Comparison of ENCODE assay signal across 16 mouse cellular contexts in genomic region chr1:64614311-64614710, GRCm38 (mm10).
"Had no signal": no experiment of that assay in that cellular context is flagged by ENCODE, and none has a peak within 500 bp of the region (broad histone marks: within the 10 kb centered on the region; RNA-seq: fewer than 3 reads in every experiment).

No protein-coding gene starts in this region.

- H3K4me2 ChIP-seq: lung, embryonic 14.5 days; midbrain, embryonic 12.5 days; neural tube, embryonic 12.5 days; stomach, embryonic 15.5 days had no signal

- H3K27me3 ChIP-seq: midbrain, embryonic 12.5 days; neural tube, embryonic 12.5 days; stomach, embryonic 15.5 days had no signal

- H3K9ac ChIP-seq: liver, embryonic 14.5 days; lung, embryonic 14.5 days; midbrain, embryonic 12.5 days; neural tube, embryonic 12.5 days; stomach, embryonic 15.5 days had no signal

- ATAC-seq: midbrain, embryonic 16.5 days had no signal

- H3K36me3 ChIP-seq: stomach, embryonic 15.5 days had no signal

- H3K4me3 ChIP-seq: midbrain, embryonic 12.5 days; neural tube, embryonic 12.5 days; stomach, embryonic 15.5 days had no signal

- DNase-seq: lung, adult 18-20 months; lung, embryonic 14.5 days; lung, postnatal 10 days; lung, postnatal 4 days; midbrain, embryonic 14.5 days; retina, postnatal 1 day; right cerebral cortex, postnatal 14 days; thymus, adult 2 months; thymus, postnatal 25 days; thymus, postnatal 4 days had no signal

- H3K9me3 ChIP-seq: midbrain, embryonic 12.5 days; neural tube, embryonic 12.5 days; stomach, embryonic 15.5 days had no signal

- H3K27ac ChIP-seq: liver, embryonic 14.5 days; midbrain, embryonic 12.5 days; neural tube, embryonic 12.5 days; stomach, embryonic 15.5 days; stomach, postnatal 0 days had no signal
